Mouse (Mus musculus) adrenal gland, postnatal 36 days (tissue): ENCODE data around the gene Fam19a1. TPM values are rescaled to one million over a fixed set of nuclear protein-coding genes. Genes with fewer than 3 reads are reported as not detected.
A peak's percentile ranks its signal among the peaks of the same experiment; 100 is the strongest.
"Not testable (repeated sequence)": the region's sequence is repeated elsewhere in the genome, so short reads cannot be mapped to it uniquely, and the experiment has no call there.

Experiments
- DNase-seq, 2 experiments: peaks; one replicate each; pipeline ENCODE4 v3.0.0; 2021; ENCODE audit warnings: mixed read lengths in 1 of 2
- long read RNA-seq, 2 experiments: library from polyadenylated mRNA; stranded (forward); transcript quantifications; one replicate each; pipeline ENCODE4 v2.0.0; 2021; ENCODE audit warnings: borderline sequencing depth in 2 of 2
- total RNA-seq, 2 experiments: library from RNA; stranded (reverse); gene quantifications; 2 replicates each; pipeline ENCODE4 v1.2.3; 2021

The Fam19a1 gene
- 1 to 10 TPM; 1.8 to 2.0 TPM for total RNA-seq
- long read RNA-seq, experiment 1, partial matches to known transcripts: 0 of 1 reads
- long read RNA-seq, experiment 1, other reads (novel, unspliced or antisense): 1 of 1 reads
- long read RNA-seq, experiment 2, partial matches to known transcripts: 0 of 2 reads
- long read RNA-seq, experiment 2, other reads (novel, unspliced or antisense): 2 of 2 reads

DNA sequence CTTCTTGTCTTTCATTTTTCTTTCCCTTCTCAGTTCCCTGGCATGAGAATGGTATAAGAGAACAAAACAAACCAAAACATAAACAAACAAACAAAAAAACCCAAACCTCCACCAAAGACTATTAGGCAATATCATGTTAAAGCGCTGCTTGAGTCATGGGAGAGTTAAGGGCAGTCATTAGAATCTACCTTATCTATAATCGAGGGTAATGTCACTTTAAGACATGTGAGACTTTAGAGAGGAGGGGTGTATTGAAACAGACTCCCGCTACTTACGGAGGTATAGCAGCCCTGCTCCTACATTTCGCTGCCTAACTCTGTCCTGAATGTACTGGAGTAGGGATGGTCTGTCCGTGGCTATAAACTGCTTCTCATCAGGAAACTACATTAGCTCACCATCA, at the start of gene Fam19a1:
TSS of gene Fam19a1 (plus strand) at position 301 of the 400 bp plus-strand sequence.
- no peak for DNase-seq

DNA sequence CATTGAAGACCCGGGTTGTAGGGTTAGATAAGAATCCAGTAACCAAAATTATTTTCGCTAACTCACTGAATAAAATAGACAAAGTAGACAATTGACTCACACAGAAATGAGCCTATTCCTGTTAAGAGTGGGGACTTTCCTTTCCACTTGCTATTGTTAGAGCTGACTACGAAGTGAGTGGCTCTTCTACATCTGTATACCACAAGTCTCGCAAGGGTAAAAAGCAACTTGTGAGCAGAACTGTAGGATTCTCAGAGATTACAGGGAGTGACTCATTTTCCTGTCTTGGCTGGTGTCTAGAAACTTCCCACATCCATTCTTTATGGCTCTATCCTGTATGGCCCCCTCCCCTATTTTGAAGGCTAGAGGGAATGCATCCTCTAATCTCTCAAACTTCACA, 41.9 kb upstream of the Fam19a1 start:
- no peak for DNase-seq

- DNase-seq: no peak
These were observed 41.4 kb upstream of the Fam19a1 start for GRCm38 (mm10) chr6:96071567-96071966.

DNA sequence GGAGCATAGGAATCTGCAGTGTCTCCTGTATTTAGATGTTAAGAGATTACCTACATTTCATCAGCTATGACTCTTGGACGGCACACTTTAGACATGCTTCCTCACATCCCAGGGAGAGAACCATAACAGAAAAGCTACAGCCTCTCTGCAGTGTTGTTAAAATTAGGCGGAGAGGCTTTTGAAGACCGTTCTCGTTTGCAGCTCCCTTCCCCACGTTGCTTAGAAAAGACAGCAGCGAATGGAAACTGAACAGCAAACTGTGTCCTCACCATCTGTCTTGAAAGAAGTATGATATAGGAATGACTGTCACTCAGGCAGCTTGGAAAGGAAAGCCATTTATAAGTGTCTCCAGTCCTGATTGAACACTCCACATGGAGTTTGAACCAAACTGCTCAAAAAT, 23.0 kb upstream of the Fam19a1 start:
- no peak for DNase-seq

GRCm38 (mm10) chr6:96093716-96094115, 19.2 kb upstream of the Fam19a1 start:
- no peak for DNase-seq

GRCm38 (mm10) chr6:96098225-96098624, 14.7 kb upstream of the Fam19a1 start:
- DNase-seq: no peak

DNA sequence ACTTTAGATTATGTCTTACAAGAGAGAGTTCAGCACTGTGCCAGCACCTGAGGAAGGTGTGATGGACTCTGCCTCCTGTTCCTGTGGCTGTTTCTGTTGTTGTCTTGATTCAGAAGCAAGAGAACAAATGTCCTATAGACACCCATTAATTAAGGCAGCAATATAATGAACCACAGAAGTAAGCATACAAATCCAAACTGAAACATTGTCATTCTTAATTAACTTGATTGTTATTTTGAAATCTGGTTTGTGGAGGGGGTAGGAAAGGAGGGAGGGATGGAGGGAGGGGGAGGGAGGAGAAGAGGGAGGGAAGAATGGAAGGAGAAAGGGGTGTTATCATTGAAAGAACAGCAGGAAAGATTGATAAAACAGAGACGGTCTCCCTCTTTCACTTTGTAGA, 1.3 kb upstream of the Fam19a1 start:
- DNase-seq: no peak

DNA sequence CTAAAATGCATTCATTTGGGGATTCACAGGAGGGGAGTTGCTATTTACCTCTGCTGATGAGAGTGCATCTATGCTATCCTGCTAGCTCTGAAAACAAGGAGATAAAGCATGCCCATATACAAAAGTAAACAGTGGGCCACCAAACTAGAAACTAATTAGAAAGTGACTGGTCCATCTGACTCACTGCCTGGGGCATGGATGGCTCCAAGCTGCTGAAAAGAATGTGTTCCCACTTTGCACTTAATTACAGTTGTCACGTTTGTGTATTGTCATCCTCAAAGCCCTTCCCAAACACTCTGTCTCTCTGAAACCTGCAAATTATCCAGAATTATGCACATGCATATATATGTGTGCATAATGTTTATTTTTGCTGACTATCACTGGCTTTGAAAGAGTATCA, 1.2 kb downstream of the Fam19a1 start:
- DNase-seq: no peak

DNA sequence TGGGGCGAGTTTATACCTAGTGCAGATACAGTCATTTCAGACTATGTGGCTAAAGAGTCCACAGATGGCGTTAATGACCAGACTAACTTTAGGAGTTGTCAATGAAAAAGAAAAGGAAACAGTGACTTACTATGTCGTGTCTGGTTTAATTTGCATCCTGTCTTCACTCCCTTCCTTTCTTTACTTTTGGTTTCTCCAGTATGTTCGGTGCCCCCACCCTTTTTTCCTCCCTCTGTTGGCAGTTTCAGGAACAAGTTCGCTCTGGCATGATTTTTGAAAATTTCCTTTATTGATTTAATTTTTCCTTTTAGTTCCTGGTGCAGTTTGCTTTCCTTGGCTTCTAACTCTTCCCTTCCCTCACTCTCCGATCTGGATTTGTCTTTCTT, 3.2 kb downstream of the Fam19a1 start:
- DNase-seq: no peak

DNA sequence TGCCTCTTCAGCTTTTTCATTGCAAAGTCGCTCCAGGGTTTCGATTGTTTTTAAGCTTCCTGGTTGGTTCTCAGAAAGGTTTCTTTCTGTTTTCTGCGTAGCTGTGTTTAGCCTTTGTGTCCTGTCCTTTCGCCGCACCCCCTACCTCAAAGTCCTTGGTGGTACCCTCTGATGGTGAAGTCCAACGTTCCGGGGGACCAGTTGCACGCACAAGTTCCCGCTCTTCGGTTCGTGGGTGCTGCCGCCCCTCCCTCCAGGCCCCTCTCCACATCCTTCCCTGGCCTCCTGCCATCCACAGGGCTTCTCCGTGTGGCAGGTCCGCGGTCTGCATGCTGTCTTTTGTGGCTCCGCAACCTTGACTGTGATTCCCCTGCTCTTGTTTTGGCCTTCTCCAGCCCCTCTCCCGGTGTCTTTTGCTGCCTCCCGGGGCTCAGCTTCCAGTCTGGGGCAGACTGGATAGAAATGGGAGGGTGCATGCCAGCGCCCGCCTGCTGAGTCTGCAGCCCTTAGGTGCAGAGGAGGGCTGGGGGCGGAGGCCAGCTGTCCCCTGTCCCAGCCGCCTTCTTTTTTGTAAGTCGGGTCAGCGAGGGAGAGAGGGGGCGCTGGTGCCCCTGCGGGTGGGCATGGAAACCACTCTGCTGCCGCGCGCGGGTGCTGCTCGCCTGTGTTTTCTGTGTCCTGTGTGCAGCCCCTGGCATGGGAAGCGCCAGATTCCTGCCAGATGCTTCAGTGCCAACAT, 3.7 kb downstream of the Fam19a1 start:
- peak; percentile 26 to 29 for DNase-seq

DNA sequence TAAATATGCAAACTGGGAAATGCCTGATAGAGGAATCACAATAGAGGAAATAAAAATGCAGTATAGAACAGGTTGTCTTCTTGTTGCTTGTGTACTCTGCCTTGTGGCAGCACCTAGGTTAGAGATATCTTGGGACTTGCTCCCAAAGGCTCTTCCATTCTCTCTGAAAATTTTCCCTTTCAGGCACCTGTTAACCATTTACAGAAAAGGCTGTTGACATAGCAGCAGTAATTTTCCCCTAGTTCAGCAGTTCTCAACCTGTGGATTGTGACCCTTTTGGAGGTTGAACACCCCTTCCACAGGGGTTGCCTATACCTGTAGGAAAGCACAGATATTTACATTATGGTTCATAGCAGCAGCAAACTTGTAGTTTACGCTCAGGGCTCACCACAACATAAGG, 30.4 kb downstream of the Fam19a1 start:
- no peak for DNase-seq

- no peak for DNase-seq
These were observed 52.4 kb downstream of the Fam19a1 start for GRCm38 (mm10) chr6:96165403-96165802.

DNA sequence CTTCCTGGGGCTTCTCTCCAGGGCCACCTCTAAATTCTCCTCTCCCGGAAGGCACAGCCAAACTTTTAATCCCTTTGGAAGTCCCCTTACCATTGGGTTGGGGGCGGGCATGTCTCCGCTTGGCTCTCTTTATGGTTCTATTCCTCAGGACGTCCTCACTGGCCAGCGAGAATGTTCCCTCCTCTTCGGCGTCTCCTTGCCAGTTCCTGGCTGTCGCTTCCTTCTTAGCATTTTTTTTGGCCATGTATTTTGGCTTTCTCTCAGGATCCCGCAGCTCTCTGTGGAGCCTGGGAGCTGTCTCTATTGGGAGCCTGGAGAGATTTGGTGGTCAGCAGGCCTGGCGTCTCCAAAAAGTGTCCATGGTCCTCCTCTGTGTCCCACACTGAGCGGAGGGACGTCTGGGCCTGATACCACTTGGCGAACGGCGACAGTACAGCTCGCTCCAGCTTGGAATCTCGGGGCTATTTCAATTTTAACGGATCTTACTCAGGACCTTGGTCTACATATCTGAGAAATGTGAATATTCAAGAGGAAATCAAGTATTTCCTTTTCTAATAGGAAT, 52.9 kb downstream of the Fam19a1 start, which contains the start of gene 1700123L14Rik:
TSS of gene 1700123L14Rik (minus strand) at position 426 of the 562 bp plus-strand sequence.
- no peak for DNase-seq

DNA sequence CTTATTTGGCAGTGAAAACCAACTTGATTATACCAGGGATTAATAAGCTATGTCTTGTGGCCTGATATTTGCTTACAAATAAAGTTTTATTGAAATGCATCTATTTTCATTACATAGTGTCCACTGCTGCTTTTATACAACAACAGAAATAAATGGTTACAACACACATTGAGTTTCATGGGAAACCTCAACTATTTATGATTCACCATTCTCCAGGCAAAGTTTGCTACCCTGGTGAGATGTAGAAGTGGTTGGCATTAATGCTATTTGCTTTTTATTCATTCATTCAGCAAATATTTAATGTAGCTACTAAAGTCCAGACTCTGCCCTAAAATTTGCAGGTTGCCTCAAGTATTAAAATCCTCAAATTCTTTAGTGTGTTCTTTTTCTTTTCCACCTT, 54.1 kb downstream of the Fam19a1 start:
- DNase-seq: no peak

GRCm38 (mm10) chr6:96173681-96174080, 60.7 kb downstream of the Fam19a1 start:
- no peak for DNase-seq

GRCm38 (mm10) chr6:96178530-96178929, 65.6 kb downstream of the Fam19a1 start:
- no peak for DNase-seq

DNA sequence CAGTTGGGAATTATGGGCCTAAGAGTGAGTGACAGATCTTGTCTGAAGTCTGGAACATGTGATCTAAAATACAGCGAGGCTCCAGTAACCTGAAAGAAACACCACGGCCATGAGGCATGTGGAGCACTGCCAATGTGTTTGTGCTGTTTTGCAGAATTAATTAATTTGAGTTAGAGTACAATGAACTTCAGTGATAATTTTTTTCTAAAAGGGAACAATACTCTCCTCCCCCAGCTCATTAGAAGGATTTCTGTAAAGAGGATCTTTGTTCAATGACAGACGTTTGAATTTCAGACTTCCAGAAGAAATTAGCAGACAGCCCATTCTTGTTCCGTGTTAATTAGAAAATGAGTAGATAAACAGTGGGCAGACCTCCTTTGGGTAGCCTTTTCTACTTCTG, 70.4 kb downstream of the Fam19a1 start:
- DNase-seq: peak in 1 of 2 experiments; percentile 7

DNA sequence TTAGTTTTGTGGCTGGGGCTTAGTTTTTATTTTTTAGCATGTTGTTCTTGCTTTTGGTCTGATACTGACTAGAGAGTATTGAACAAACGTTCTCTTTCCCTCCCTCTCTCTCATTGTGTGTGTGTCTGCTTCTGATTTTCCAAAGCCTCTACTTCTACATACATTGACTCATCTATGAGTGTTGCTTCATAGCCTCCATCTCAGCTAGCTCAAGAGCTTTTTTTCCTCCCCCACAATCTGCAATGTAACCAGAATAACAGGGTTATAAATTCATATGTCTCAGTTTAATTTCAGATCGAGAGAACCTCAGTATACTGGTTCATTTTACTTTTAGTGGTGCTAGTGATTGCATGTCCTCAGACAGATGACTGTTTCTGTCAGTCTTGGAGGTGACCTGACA, 73.6 kb downstream of the Fam19a1 start:
- no peak for DNase-seq

DNA sequence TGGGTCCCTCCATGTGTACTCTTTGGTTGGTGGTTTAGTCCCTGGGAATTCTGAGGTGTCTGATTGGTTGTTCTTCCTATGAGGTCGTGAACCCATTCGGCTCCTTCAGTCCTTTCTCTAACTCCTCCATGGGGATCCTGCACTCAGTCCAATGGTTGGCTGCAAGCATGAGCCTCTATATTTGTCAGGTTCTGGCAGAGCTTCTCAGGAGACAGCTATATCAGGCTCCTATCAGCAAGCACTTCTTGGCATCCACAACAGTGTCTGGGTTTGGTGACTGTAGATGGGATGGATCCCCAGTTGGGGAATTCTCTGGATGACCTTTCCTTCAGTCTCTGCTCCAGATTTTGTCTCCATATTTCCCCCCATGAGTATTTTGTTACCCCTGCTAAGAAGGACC, 86.0 kb downstream of the Fam19a1 start:
- DNase-seq: not testable (repeated sequence)

DNA sequence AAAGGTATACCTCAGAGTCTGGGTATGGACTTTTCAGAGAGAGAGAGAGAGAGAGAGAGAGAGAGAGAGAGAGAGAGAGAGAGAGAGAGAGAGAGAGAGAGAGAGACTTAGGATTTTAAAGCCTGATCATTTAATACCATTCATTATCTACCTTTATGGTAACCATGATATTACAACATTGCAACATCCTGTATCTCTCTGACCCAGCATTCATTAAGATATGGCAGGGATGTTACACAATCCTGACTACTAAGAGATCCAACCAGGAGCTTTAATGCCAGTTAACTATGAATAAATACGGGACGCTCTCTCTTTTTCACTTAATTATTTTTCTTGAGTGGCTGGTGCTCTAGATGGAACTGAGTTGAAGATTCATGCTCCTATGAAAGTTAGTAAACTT, 92.4 kb downstream of the Fam19a1 start:
- no peak for DNase-seq

DNA sequence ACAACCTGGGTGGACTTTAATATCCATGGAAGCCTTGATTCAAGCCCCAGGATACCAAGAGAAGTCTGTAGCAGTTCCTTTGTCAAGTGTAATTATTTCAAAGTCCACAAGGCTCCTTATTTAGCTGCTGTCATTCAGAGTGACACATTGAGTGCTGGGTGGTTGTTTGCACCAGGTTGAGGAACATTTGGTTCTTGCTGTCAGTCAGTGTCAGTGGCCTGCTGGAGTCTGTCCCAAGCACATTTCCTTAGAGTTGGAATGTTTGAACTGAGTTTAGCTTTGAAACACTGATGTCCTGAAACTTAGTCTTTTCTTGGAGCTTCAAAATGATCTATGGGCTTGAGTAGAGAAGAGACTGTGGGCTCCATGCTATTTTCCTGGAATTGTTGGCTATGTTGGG, 121.9 kb downstream of the Fam19a1 start:
- DNase-seq: no peak

GRCm38 (mm10) chr6:96244320-96244719, 131.4 kb downstream of the Fam19a1 start:
- DNase-seq: no peak

DNA sequence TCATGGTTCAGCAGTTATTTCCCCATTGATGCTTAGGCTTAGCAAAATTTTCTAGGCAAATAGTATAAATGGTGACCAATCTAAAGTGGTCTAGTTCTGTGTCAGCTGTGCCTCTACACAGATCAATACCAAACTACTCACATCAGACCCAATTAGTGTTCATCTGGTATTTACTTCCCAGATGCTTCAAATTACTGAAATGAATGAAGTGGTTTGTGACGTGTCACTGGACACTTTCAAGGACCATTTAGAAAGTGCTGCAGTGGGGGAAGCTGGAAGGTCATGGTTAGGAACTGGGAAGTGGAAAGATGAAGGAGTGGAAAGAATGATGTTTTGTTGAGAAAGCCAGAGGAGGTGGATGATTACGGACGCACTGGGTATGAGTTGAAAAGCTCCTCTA, 139.0 kb downstream of the Fam19a1 start:
- no peak for DNase-seq

- no peak for DNase-seq
These were observed 141.9 kb downstream of the Fam19a1 start for GRCm38 (mm10) chr6:96254815-96255214.
